Mouse (Mus musculus) neural tube, embryonic 13.5 days (tissue): Measurements from ENCODE around the gene Arhgef19. TPM values are rescaled to one million over a fixed set of nuclear protein-coding genes. Genes with fewer than 3 reads are reported as not detected.

Experiments used
- ATAC-seq: fragments of 200-750 bp; cut with Nextera tagmentation; 2 replicates; pipeline ENCODE4 v1.8.0; 2017; ENCODE audit warnings: low read depth, mild to moderate bottlenecking, moderate TSS enrichment, moderate library complexity
- H3K27ac ChIP-seq: fragments of 300-500 bp; sonication (generic); replicated peaks from 2 replicates; pipeline ENCODE4 v1.5.1; 2015; ENCODE audit warnings: moderate library complexity, mild to moderate bottlenecking, inconsistent platforms
- H3K27me3 ChIP-seq: fragments of 300-500 bp; sonication (generic); 2 replicates; pipeline ENCODE4 v1.6.1; 2015; ENCODE audit warnings: mild to moderate bottlenecking, inconsistent platforms
- H3K36me3 ChIP-seq: fragments of 300-500 bp; sonication (generic); 2 replicates; pipeline ENCODE4 v1.6.1; 2015; ENCODE audit warnings: mild to moderate bottlenecking, inconsistent platforms
- H3K4me1 ChIP-seq: fragments of 300-500 bp; sonication (generic); replicated peaks from 2 replicates; pipeline ENCODE4 v1.6.1; 2015; ENCODE audit warnings: inconsistent platforms
- H3K4me2 ChIP-seq: fragments of 300-500 bp; sonication (generic); 2 replicates; pipeline ENCODE4 v1.6.1; 2015; ENCODE audit warnings: inconsistent platforms, mild to moderate bottlenecking, moderate library complexity
- H3K4me3 ChIP-seq: fragments of 300-500 bp; sonication (generic); 2 replicates; pipeline ENCODE4 v1.5.1; 2015; ENCODE audit warnings: mild to moderate bottlenecking, inconsistent platforms
- H3K9ac ChIP-seq: fragments of 300-500 bp; sonication (generic); 2 replicates; pipeline ENCODE4 v1.6.1; 2015; ENCODE audit warnings: moderate library complexity, mild to moderate bottlenecking, inconsistent platforms
- H3K9me3 ChIP-seq: fragments of 300-500 bp; sonication (generic); 2 replicates; pipeline ENCODE4 v1.6.1; 2016; ENCODE audit warnings: inconsistent platforms
- WGBS: fragments of 180-500 bp; shearing (Covaris S2); methylation state at CpG from one replicate; pipeline ENCODE4 v1.1.7; 2015; 5-methylcytosine and 5-hydroxymethylcytosine counted together
- polyA plus RNA-seq: library from polyadenylated mRNA; unstranded; fragments of >200 nt; fragmentation: Nextera tagmentation; extraction: Ambion mirVana; gene quantifications from 2 replicates; pipeline ENCODE4 v1.2.1, GENCODE M21; 2015

The Arhgef19 gene
- polyA plus RNA-seq, 1 experiment from 2014 or later: 2.1 TPM

- no peak for ATAC-seq
- Histone ChIP-seq H3K4me3 (no peak overlapping the region), H3K27me3 (peaks cover 5% of the 10 kb centered on the region; the same call in 1 of the 2 replicates), H3K9me3 (no peaks in the 10 kb centered on the region), H3K4me1 (peaks cover 17% of the 10 kb centered on the region), H3K9ac (no peak overlapping the region), H3K4me2 (no peak overlapping the region), H3K36me3 (no peaks in the 10 kb centered on the region), H3K27ac (no peak overlapping the region)
- 30% methylated on average over 6 of the region's 6 CpGs for WGBS
Measured at GRCm38 (mm10) chr4:141281153-141281552, 41.9 kb downstream of the Arhgef19 start.

DNA sequence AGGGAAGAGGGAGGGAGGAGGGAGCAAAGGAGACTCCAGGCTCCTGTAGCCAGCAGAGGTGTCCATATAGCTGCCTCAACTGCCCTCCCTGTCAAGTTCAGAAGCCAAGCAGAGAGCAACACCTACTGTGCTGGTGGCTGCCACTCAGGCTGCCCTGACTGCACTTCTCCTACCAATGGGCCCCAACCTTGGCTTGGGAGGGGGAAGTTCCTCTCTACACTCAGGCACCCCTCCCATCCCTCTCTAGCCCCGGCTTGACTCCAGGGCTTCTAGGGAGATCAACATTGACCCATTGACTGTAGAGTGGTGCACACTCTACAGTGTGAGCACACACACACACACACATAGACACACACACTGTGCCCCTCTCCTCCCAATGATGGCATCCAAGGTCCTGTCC lies 42.3 kb downstream of the Arhgef19 start:
- Histone ChIP-seq H3K9me3 (no peaks in the 10 kb centered on the region), H3K36me3 (no peaks in the 10 kb centered on the region), H3K27ac (no peak overlapping the region), H3K4me3 (no peak overlapping the region), H3K4me2 (no peak overlapping the region), H3K27me3 (peaks cover 7% of the 10 kb centered on the region), H3K9ac (no peak overlapping the region), H3K4me1 (peaks cover 18% of the 10 kb centered on the region)
- 56% methylated on average over 1 of the region's 1 CpGs for WGBS
- no peak for ATAC-seq

- ATAC-seq: no peak
- peaks cover 23% of the 10 kb centered on the region for H3K4me1 ChIP-seq
- H3K4me3 ChIP-seq: no peak overlapping the region
- WGBS: 64% methylated on average over 3 of the region's 3 CpGs
- H3K9ac ChIP-seq: no peak overlapping the region
- no peaks in the 10 kb centered on the region for H3K36me3 ChIP-seq
- H3K27ac ChIP-seq: no peak overlapping the region
- no peaks in the 10 kb centered on the region for H3K9me3 ChIP-seq
- no peak overlapping the region for H3K4me2 ChIP-seq
- H3K27me3 ChIP-seq: peaks cover 12% of the 10 kb centered on the region
Measured at GRCm38 (mm10) chr4:141282087-141282486, 42.8 kb downstream of the Arhgef19 start.

- no peak overlapping the region for H3K4me3 ChIP-seq
- no peak overlapping the region for H3K4me2 ChIP-seq
- no peaks in the 10 kb centered on the region for H3K9me3 ChIP-seq
- WGBS: 41% methylated on average over 5 of the region's 5 CpGs
- no peak overlapping the region for H3K27ac ChIP-seq
- H3K27me3 ChIP-seq: peaks cover 17% of the 10 kb centered on the region
- H3K9ac ChIP-seq: no peak overlapping the region
- no peak for ATAC-seq
- no peaks in the 10 kb centered on the region for H3K36me3 ChIP-seq
- H3K4me1 ChIP-seq: peaks cover 28% of the 10 kb centered on the region
Measured at GRCm38 (mm10) chr4:141282623-141283022, 43.3 kb downstream of the Arhgef19 start.

GRCm38 (mm10) chr4:141283176-141283878 lies 44.0 kb downstream of the Arhgef19 start:
- 67% methylated on average over 9 of the region's 12 CpGs for WGBS
- Histone ChIP-seq H3K36me3 (no peaks in the 10 kb centered on the region), H3K4me1 (peaks cover 35% of the 10 kb centered on the region), H3K27ac (no peak overlapping the region), H3K4me3 (no peak overlapping the region), H3K4me2 (no peak overlapping the region), H3K27me3 (peaks cover 24% of the 10 kb centered on the region), H3K9me3 (no peaks in the 10 kb centered on the region), H3K9ac (no peak overlapping the region)
- ATAC-seq: no peak

- WGBS: 15% methylated on average over 8 of the region's 8 CpGs
- no peak overlapping the region for H3K4me2 ChIP-seq
- ATAC-seq: no peak
- H3K9me3 ChIP-seq: no peaks in the 10 kb centered on the region
- H3K4me1 ChIP-seq: peaks cover 38% of the 10 kb centered on the region
- H3K27ac ChIP-seq: no peak overlapping the region
- peaks cover 30% of the 10 kb centered on the region for H3K27me3 ChIP-seq
- H3K4me3 ChIP-seq: no peak overlapping the region
- H3K36me3 ChIP-seq: no peaks in the 10 kb centered on the region
- no peak overlapping the region for H3K9ac ChIP-seq
Measured at GRCm38 (mm10) chr4:141283879-141284411, 44.6 kb downstream of the Arhgef19 start.

DNA sequence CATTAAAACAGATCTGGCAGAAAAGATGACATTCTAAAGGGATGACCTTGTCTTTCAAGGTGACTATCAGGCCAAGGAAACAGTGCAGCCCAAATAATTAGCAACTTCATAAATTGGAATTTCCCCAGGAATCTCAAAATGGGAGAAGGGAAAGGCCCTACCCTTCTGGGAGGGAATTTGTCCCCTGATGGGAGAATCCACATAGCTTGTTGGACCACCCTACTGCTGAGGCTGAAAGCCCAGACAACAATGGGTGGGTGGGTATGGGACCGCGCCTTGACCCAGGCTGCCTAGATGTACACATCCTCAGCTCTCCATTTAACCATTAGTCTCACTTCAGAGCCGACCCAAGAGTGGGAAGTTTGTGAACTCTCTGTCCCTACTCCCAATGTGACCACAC lies 45.2 kb downstream of the Arhgef19 start:
- H3K9me3 ChIP-seq: no peaks in the 10 kb centered on the region
- H3K27me3 ChIP-seq: peaks cover 35% of the 10 kb centered on the region
- H3K4me2 ChIP-seq: no peak overlapping the region
- ATAC-seq: no peak
- no peaks in the 10 kb centered on the region for H3K36me3 ChIP-seq
- no peak overlapping the region for H3K9ac ChIP-seq
- no peak overlapping the region for H3K4me3 ChIP-seq
- 66% methylated on average over 3 of the region's 3 CpGs for WGBS
- no peak overlapping the region for H3K27ac ChIP-seq
- H3K4me1 ChIP-seq: peaks cover 35% of the 10 kb centered on the region

- no peak for ATAC-seq
- H3K4me3 ChIP-seq: no peak overlapping the region
- H3K27ac ChIP-seq: no peak overlapping the region
- peaks cover 40% of the 10 kb centered on the region for H3K27me3 ChIP-seq
- H3K36me3 ChIP-seq: no peaks in the 10 kb centered on the region
- no peaks in the 10 kb centered on the region for H3K9me3 ChIP-seq
- no peak overlapping the region for H3K9ac ChIP-seq
- no peak overlapping the region for H3K4me2 ChIP-seq
- 22% methylated on average over 8 of the region's 8 CpGs for WGBS
- peaks cover 35% of the 10 kb centered on the region for H3K4me1 ChIP-seq
Measured at GRCm38 (mm10) chr4:141285128-141285527, 45.8 kb downstream of the Arhgef19 start.

DNA sequence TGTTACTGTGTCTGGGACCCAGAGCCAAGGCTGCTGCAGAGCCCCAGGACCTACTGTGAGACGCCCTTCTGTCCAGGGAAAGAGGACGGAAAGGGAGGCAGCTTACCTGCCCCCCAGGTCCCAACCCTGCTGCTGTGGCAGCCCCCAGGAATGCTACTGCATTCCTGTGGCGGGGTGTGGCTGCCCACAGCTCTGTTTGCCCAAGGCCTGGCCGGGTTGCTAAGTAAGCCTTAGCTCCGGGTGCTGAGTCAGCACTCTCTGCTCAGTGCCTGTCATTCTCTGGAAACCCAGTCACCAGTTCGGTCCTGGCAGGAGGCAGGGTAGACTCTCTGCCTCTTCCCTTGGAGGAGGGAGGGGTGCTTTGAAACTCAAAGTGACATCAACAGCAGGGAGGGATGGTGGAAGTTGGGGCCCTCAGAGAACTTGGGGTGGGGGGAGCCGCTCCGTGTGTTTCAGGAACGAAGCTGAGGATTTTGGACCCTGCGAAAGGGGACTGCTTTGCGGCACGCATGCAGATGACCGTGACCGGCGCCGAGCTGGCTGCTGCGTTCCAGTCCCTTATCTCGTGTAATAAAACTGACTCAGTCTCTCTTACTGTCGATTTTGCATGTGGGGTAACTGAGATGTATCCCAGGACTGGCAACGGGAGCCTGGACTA lies 47.7 kb downstream of the Arhgef19 start:
- H3K27ac ChIP-seq: no peak overlapping the region
- no peak for ATAC-seq
- H3K4me1 ChIP-seq: peaks cover 43% of the 10 kb centered on the region
- WGBS: 15% methylated on average over 20 of the region's 20 CpGs
- peaks cover 59% of the 10 kb centered on the region for H3K27me3 ChIP-seq
- H3K4me2 ChIP-seq: peak overlapping the region; percentile 29; the same call in 1 of the 2 replicates
- no peaks in the 10 kb centered on the region for H3K36me3 ChIP-seq
- no peaks in the 10 kb centered on the region for H3K9me3 ChIP-seq
- H3K9ac ChIP-seq: 0 out of 2 replicates have a peak overlapping the region, but pooled peaks have one; percentile 4
- no peak overlapping the region for H3K4me3 ChIP-seq

DNA sequence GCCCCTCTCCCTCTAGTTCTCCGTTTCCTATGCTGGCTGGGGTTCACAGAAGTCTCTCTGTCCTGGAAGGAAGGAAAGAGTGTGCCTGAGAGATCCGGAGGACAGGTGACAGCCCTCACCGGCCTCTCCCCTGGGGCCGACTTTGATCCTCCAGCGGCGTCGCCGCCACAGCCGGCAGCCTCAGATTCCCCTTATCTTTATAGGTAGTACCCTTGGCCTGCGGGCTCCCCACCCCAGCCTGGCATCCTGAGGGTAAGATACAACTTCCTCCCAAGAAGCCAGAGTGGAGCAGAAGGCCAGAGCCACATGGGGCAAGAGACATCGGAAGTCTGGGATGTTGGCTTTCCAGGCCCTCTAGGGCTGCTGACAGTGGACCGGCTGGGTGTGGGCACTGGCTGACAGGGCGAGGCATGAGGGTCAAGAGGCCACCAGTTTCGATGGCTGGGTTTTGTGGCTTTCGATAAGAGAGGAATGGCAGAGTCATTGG lies 48.3 kb downstream of the Arhgef19 start:
- 12% methylated on average over 15 of the region's 15 CpGs for WGBS
- no peak overlapping the region for H3K27ac ChIP-seq
- no peak for ATAC-seq
- no peak overlapping the region for H3K4me3 ChIP-seq
- 0 out of 2 replicates have a peak overlapping the region, but pooled peaks have one; percentile 4 for H3K9ac ChIP-seq
- H3K4me2 ChIP-seq: 0 out of 2 replicates have a peak overlapping the region, but pooled peaks have one; percentile 29
- H3K36me3 ChIP-seq: no peaks in the 10 kb centered on the region
- H3K4me1 ChIP-seq: peaks cover 44% of the 10 kb centered on the region
- peaks cover 65% of the 10 kb centered on the region for H3K27me3 ChIP-seq
- no peaks in the 10 kb centered on the region for H3K9me3 ChIP-seq

- Histone ChIP-seq H3K9ac (no peak overlapping the region), H3K4me3 (no peak overlapping the region), H3K36me3 (no peaks in the 10 kb centered on the region), H3K4me1 (peaks cover 44% of the 10 kb centered on the region), H3K27me3 (peaks cover 71% of the 10 kb centered on the region), H3K4me2 (no peak overlapping the region), H3K27ac (no peak overlapping the region), H3K9me3 (no peaks in the 10 kb centered on the region)
- 29% methylated on average over 8 of the region's 8 CpGs for WGBS
- ATAC-seq: no peak
Measured at GRCm38 (mm10) chr4:141288152-141288551, 48.9 kb downstream of the Arhgef19 start.
